Mouse (Mus musculus) adrenal gland, postnatal 10 days (tissue): ENCODE measurements at regions not wholly inside any gene's neighbourhood (a gene's known extent, or its start where the extent isn't known, plus 50 kb on each side); places are given as distances from the start of the nearest gene placed in this dataset.

ENCODE experiments used
- DNase-seq: peaks from one replicate; pipeline ENCODE4 v3.0.0; 2021; ENCODE audit warnings: mixed read lengths

DNA sequence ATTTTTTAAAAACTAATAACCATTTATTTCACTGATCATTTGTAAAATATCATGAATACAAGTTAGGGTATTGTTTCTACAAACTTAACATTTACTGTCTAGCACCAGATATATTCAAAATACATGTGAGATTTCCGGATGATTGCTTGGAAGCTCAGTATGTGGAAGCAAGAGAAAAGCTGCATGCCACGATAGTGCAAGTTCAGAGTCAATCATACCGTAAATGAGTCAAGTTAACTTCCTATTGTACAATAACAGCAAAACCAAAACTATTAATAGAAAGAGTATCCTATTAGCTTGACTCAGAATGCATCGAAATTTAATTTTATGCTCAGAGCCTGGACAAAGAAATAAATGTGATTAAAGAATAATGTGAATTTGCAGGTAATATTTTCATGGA is 1284.6 kb upstream of the Cited2 start:
- DNase-seq: no peak

GRCm38 (mm10) chr10:16440932-16441640 is 1281.9 kb upstream of the Cited2 start:
- no peak for DNase-seq

- no peak for DNase-seq
Observed at GRCm38 (mm10) chr10:16441661-16442072, 1281.4 kb upstream of the Cited2 start.

GRCm38 (mm10) chr10:16443901-16444300 is 1279.1 kb upstream of the Cited2 start:
- DNase-seq: no peak

DNA sequence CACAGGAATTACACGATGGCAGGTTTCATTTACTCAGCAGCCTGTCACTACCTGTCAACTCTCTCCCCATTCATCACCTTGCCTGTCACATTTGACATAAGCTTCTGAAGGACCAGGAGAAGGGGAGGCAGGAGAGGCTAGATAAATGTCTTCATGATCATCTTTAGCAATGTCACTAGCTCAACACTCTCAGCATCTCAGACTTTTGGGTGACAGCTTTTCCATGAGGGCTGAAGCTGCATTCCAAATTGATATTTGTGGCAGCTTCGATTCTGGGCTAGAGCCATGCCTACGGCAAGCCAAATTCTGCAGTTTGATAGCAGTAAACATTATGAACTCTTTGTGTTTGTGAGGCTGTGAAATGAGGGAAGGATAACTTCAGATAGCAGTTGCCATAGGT is 1255.1 kb upstream of the Cited2 start:
- DNase-seq: no peak

- DNase-seq: no peak
Observed at GRCm38 (mm10) chr10:16469711-16470110, 1253.3 kb upstream of the Cited2 start.

GRCm38 (mm10) chr10:16473952-16474521 is 1249.0 kb upstream of the Cited2 start:
- no peak for DNase-seq

DNA sequence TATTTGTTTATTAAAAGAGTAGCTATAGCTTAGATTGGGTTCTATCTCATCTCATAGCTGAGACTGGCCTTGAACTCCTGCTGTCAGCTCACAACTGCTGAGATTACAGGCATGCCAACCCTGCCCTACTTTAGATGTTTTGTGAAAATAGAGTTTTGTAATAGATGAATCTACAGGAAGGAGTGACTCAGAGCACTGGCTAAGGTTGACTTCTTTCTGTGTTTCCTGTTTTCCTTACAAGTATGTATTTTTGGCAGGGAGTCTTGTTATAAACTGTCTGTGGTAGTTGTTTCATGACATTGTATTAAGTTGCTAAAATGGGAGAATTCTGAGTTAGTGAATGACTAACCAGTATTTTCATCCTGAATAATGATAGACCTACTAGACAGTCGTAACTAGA is 1224.4 kb upstream of the Cited2 start:
- DNase-seq: peak; percentile 4

DNA sequence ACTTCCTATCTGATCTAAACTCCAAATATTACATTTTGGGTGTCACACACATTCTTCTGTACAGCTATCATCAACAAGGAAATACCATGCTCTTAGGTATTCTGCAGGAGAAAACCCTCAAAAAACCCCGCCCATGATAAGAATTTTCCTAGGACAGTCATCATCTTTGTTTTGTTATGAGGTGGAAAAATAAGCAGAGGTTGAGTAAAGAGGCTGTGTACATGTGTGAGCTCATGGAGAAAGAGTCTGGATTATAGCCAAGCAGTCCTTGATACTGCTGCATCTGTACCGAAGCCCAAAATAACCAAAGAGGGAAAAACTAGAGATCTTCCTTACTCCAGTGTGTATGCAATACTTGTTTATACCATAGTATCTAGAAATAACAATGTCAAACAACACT is 1215.3 kb upstream of the Cited2 start:
- no peak for DNase-seq

GRCm38 (mm10) chr10:16508161-16508560 is 1214.9 kb upstream of the Cited2 start:
- no peak for DNase-seq

DNA sequence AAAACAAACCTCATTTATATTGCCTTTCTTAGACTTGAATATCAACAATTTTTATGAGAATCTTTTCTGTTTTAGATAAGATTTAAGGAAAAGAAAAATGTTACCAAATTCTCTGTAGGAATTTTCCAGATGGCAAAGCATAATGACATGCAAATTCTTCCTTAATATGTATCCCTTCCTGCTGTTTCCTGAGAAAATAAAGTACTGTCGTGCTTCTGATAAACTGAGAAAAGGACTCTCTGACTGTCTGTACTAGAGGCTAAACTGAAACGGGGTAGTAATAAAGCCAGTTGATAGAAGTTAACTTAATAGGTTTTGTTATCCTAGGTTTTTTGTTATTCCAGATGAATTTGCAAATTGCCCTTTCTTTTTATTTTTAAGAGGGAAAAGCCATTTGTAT is 1208.4 kb upstream of the Cited2 start:
- DNase-seq: no peak

DNA sequence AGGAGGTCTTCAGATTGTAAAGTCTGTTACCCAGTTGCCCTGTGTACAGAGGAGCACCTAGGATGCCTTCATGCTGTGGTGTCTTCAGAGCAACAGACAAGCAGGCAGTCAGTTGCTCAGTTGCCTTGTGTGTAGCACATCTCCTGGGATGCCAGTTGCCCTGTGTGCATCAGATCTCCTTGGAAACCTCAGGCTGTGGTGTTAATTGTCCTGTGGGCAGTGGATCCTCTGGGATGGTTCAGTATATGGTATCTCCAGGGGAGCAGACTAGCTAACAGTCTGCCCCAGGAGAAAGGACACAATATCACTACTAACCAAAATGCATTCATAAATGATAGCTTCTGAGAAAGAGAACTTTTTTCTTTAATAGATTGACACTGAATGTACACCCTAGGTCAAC is 1201.1 kb upstream of the Cited2 start:
- no peak for DNase-seq

GRCm38 (mm10) chr10:16524101-16524500 is 1198.9 kb upstream of the Cited2 start:
- DNase-seq: no peak

DNA sequence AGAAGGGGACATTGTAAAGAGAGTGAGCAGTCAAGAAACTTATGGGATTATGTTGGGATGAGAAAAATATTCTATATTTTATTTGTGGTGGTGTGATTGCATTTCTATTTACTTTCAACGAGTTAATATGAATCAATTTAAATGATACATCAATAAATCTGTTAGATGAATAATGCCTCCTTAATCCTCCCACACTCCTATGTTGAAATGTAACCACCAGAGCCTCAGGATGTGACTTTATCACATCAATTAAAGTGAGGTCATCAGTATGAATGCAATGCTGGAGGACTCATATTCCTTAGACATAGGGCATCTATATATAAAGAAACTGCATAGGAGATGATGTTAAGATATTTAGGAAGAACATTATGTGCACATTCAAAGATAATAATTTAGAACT is 1195.3 kb upstream of the Cited2 start:
- no peak for DNase-seq

DNA sequence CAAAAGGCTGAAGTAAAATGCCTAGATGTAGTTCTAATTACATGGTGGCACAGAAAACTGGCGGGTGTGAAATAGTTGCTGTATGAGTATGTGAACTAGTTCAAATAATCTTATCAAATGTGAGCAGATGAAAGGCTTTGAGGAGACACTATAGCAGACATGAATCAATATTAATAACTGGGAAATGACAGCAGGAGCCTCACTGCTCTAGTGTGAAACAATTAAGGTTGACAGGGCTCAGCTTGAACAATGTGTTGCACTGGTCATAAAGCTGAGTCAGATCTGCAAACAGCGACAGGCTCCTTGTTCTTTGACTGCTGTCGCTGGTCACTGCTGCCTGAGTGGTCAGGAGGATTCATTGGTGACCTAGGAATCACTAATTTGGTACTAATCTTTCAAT is 1185.4 kb upstream of the Cited2 start:
- DNase-seq: no peak

GRCm38 (mm10) chr10:16538379-16538778 is 1184.6 kb upstream of the Cited2 start:
- DNase-seq: no peak

DNA sequence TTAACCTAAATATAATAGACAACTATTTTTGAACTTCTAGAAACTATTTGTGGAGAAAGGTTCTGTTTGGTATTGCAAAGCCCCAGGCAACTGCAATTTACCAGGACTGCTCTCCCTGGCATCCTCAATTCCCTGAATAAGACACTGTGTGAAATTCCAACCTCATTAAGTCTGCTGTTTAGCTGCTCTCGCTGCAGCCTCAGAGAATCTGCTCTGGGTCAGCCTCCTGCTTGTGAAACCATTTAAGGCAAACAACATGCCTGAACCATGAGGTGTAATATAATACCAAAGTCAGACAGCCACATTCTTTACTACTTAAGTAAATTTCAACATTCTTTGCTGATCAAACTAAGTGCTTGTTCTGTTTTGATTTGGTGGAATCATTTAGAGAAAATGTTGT is 1177.6 kb upstream of the Cited2 start:
- DNase-seq: no peak

DNA sequence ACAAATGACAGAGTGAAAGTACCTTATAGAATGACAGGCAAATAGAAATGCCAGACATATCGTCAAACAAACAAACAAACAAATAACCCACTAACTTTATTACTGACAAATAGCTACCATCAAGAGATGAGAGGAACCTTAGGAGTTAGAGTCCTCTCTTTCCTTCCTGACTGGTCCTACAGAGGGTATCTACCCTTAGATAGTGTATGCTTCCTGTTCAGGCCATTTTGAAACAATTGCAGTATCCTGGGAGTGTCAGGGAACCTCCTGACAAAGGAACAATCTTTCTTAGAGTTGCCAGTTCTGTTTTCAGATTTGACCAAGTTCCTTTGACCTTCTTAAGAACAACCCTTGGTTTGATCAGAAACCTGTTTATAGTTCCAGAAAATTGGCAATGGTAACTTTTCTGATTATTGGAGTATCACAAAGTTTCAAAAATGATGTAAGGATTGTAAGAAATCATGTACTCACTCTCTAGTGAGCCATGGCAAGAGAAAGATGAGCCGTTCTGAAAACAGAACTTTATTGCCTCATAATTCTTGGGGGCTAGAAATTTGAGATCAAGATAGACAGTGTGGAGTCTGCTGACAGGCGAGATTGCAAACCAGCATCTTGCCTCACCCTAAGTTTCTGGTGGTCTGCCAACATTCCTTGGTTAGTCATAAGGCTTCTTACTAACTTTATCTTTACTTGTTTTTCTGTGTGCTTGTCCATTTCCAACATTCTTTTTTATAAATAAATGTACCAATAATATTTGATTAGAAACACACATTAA is 1170.0 kb upstream of the Cited2 start:
- DNase-seq: peak; percentile 40

DNA sequence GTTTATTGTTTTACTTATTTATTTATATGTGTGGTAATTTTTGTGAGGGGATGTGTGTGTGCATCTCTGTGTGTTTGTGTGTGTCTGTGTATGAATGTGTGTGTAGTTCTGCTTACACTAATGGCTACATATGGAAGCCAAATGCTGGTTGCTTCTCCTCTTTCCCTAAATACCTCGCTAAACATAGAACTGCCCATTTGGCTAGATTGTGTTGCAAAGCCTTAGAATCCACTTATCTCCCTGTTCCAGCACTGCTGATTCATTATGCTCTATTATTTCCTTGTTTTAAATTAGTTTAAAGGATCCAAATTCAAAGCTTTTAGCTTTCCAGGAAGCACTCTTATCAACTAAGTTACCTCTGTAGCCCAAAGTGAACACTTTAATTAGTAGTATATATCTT is 1148.5 kb upstream of the Cited2 start:
- DNase-seq: no peak

GRCm38 (mm10) chr10:16578554-16579078 is 1144.4 kb upstream of the Cited2 start:
- no peak for DNase-seq

GRCm38 (mm10) chr10:16580200-16580599 is 1142.8 kb upstream of the Cited2 start:
- no peak for DNase-seq

DNA sequence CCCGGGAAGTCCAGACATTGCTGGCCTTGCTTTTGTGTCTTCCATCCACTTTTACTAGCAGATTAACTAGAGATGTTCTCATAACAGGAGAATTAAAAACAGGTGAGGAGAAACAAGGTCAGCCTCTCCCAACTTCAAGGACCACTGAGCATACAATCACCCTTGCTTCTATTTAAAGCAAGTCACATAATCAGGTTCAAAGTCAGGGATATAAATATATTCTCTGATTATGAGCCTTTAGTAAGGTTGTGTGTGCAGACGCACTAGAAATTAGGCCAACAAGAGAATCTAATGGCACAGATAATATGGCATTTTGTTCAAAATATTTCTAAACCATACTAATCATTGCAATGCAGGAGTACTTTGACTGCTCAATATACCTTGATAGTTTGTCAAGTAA is 1134.2 kb upstream of the Cited2 start:
- no peak for DNase-seq

DNA sequence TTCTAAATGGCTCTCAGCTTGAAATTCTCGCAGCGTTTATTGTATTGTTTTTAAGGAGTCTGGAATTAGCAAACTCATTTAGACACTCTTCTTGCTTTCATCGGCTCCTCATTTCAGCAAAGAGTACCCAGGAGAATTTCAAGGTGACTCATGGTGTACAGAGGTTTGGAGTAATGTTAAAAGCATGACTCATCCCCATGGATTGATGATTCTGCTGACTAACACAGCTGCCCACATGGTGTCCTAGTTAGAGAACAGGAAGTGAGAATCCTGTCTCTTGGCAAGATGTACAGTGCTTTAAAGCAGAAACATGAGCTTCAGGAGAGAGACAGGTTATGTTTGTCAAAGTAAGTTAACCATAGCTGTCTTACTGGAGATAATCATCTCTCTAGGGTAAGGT is 1133.6 kb upstream of the Cited2 start:
- peak; percentile 17 for DNase-seq
